Mouse (Mus musculus) left cerebral cortex, adult 2 months (tissue): ENCODE results near the gene Gm3415. TPM values are rescaled to one million over a fixed set of nuclear protein-coding genes. Genes with fewer than 3 reads are reported as not detected.

ENCODE experiments used
- DNase-seq, 2 experiments: peaks; one replicate each; pipeline ENCODE4 v3.0.0; 2021 to 2022; ENCODE audit warnings: low spot score in 2 of 2, mixed read lengths in 1 of 2; ENCODE audit errors: extremely low spot score in 1 of 2
- H3K27ac ChIP-seq: fragments of 200-600 bp; 2 replicates; pipeline ENCODE4 v1.8.1; 2022
- H3K4me3 ChIP-seq: fragments of 200-600 bp; 2 replicates; pipeline ENCODE4 v1.8.1; 2022
- CTCF ChIP-seq: fragments of 200-600 bp; IDR thresholded peaks from 2 replicates; pipeline ENCODE4 v1.8.1; 2022; ENCODE audit warnings: antibody characterized with exemption, mild to moderate bottlenecking, moderate library complexity
- intact Hi-C: fragments of 180-260 bp; cut with DNase I; formaldehyde crosslinking; loops from one replicate; pipeline ENCODE4 v1.15.1; 2025
- total RNA-seq, 2 experiments: library from RNA; stranded (reverse); gene quantifications; 2 replicates each; pipeline ENCODE4 v1.2.3; 2021

Gene Gm3415
- total RNA-seq, 2 experiments from 2014 or later = not detected

- no peak for TF ChIP-seq CTCF
- intact Hi-C loops = no loop called here
- H3K4me3 ChIP-seq = no peak overlapping the region
- no peak for DNase-seq
- H3K27ac ChIP-seq = no peak overlapping the region
These were observed 51.9 kb downstream of the Gm3415 start for GRCm38 (mm10) chr5:146607816-146608215.

Other genes with a start within 250 kb of the Gm3415 start
- 10 to 100 TPM; 90.3 to 93.9 TPM for gene Wasf3, start 171.2 kb upstream of the Gm3415 start, total RNA-seq
- not detected for gene Gm6408, start 74.2 kb upstream of the Gm3415 start, total RNA-seq
- gene Gm6370, start 64.8 kb upstream of the Gm3415 start, total RNA-seq = not detected
- gene 4930449I24Rik, start 53.7 kb upstream of the Gm3415 start, total RNA-seq = not detected
- not detected for gene Gm3402, start 42.0 kb upstream of the Gm3415 start, total RNA-seq
- not detected for gene Gm3404, start 30.3 kb upstream of the Gm3415 start, total RNA-seq
- not detected for gene Gm3409, start 18.5 kb upstream of the Gm3415 start, total RNA-seq
- gene Gpr12, start 29.1 kb downstream of the Gm3415 start, total RNA-seq = 10 to 100 TPM; 26.7 to 27.7 TPM
- gene Usp12, start 238.9 kb downstream of the Gm3415 start, total RNA-seq = 10 to 100 TPM; 56.0 to 56.7 TPM